Mouse (Mus musculus) MEL (cell line): Measurements from ENCODE around the gene Lrch3. TPM values are rescaled to one million over a fixed set of nuclear protein-coding genes. Genes with fewer than 3 reads are reported as not detected.

Source experiments
- DNase-seq: peaks from one replicate; pipeline ENCODE4 v3.0.0; 2011; ENCODE audit warnings: low read depth, low spot score
- H3K27ac ChIP-seq: 2 replicates; pipeline ENCODE4 v1.5.1; 2012; ENCODE audit warnings: low read depth, mild to moderate bottlenecking, control low read depth, low read length, moderate library complexity; ENCODE audit not compliant: control insufficient read depth
- H3K27me3 ChIP-seq, 2 experiments: fragments of 150-350 bp in 1 of 2; sonication (generic) in 1 of 2; 2 replicates each; pipeline ENCODE4 v1.6.1; 2012; ENCODE audit warnings: low read length in 2 of 2, mild to moderate bottlenecking in 2 of 2, improper control_type of control experiment in 1 of 2, moderate library complexity in 1 of 2; ENCODE audit not compliant: insufficient read depth in 2 of 2, control insufficient read depth in 1 of 2
- H3K36me3 ChIP-seq, 2 experiments: 2 replicates each; pipeline ENCODE4 v1.6.1; 2012 to 2014; ENCODE audit warnings: low read length in 2 of 2, improper control_type of control experiment in 1 of 2, inconsistent platforms in 1 of 2, mild to moderate bottlenecking in 1 of 2; ENCODE audit not compliant: insufficient read depth in 2 of 2, control insufficient read depth in 1 of 2
- H3K4me1 ChIP-seq, 2 experiments: fragments of 150-350 bp in 1 of 2; sonication (generic) in 1 of 2; 2 replicates each; pipeline ENCODE4 v1.6.1; 2012; ENCODE audit warnings: low read length in 2 of 2, improper control_type of control experiment in 1 of 2, mild to moderate bottlenecking in 1 of 2; ENCODE audit not compliant: insufficient read depth in 2 of 2, control insufficient read depth in 1 of 2
- H3K4me3 ChIP-seq, 2 experiments: fragments of 150-350 bp in 1 of 2; sonication (generic) in 1 of 2; 2 replicates each; pipeline ENCODE4 v1.5.1; 2012; ENCODE audit warnings: low read depth in 2 of 2, low read length in 2 of 2, mild to moderate bottlenecking in 2 of 2, moderate library complexity in 2 of 2, control low read depth in 1 of 2, improper control_type of control experiment in 1 of 2; ENCODE audit not compliant: control insufficient read depth in 1 of 2, insufficient read depth in 1 of 2
- H3K79me2 ChIP-seq: 2 replicates; pipeline ENCODE4 v1.6.1; 2012; ENCODE audit warnings: mild to moderate bottlenecking, low read length, moderate library complexity; ENCODE audit not compliant: control insufficient read depth, poor library complexity, insufficient read depth
- H3K9ac ChIP-seq: 2 replicates; pipeline ENCODE4 v1.6.1; 2012; ENCODE audit warnings: low read depth, mild to moderate bottlenecking, control low read depth, low read length, moderate library complexity; ENCODE audit not compliant: control insufficient read depth, poor library complexity, severe bottlenecking
- H3K9me3 ChIP-seq: fragments of 150-350 bp; sonication (generic); replicated peaks from 2 replicates; pipeline ENCODE4 v1.6.1; 2012; ENCODE audit warnings: mild to moderate bottlenecking, low read length, improper control_type of control experiment, moderate library complexity; ENCODE audit not compliant: insufficient read depth
- BHLHE40 ChIP-seq: IDR thresholded peaks from 2 replicates; pipeline ENCODE4 v1.6.1; 2012; ENCODE audit warnings: low read depth, mild to moderate bottlenecking, inconsistent platforms, low read length, improper control_type of control experiment, borderline replicate concordance
- CHD2 ChIP-seq: IDR thresholded peaks from 2 replicates; pipeline ENCODE4 v1.6.1; 2011; ENCODE audit warnings: low read length, improper control_type of control experiment
- EP300 ChIP-seq, 2 experiments: IDR thresholded peaks; 2 replicates each; pipeline ENCODE4 v1.6.1; 2011; ENCODE audit warnings: improper control_type of control experiment in 2 of 2, low read length in 2 of 2, low read depth in 1 of 2, mild to moderate bottlenecking in 1 of 2
- ETS1 ChIP-seq: IDR thresholded peaks from 2 replicates; pipeline ENCODE4 v1.6.1; 2012; ENCODE audit warnings: low read depth, mild to moderate bottlenecking, inconsistent platforms, low read length, improper control_type of control experiment, moderate library complexity
- GATA1 ChIP-seq: IDR thresholded peaks from 2 replicates; pipeline ENCODE4 v1.6.1; 2011; ENCODE audit warnings: low read depth, low read length, improper control_type of control experiment
- HCFC1 ChIP-seq: IDR thresholded peaks from 2 replicates; pipeline ENCODE4 v1.6.1; 2012; ENCODE audit warnings: low read depth, mild to moderate bottlenecking, inconsistent platforms, low read length, improper control_type of control experiment, moderate library complexity
- KAT2A ChIP-seq: conservative IDR thresholded peaks from 2 replicates; pipeline ENCODE4 v1.6.1; 2012; ENCODE audit warnings: low read depth, low read length, improper control_type of control experiment, inconsistent platforms
- MAZ ChIP-seq: IDR thresholded peaks from 2 replicates; pipeline ENCODE4 v1.6.1; 2012; ENCODE audit warnings: low read depth, mild to moderate bottlenecking, inconsistent platforms, low read length, improper control_type of control experiment
- MEF2A ChIP-seq: IDR thresholded peaks from 2 replicates; pipeline ENCODE4 v1.6.1; 2014; ENCODE audit warnings: low read depth, mild to moderate bottlenecking, inconsistent platforms, low read length, improper control_type of control experiment; ENCODE audit not compliant: poor library complexity, insufficient replicate concordance, severe bottlenecking; ENCODE audit errors: extremely low read depth
- MXI1 ChIP-seq: IDR thresholded peaks from 2 replicates; pipeline ENCODE4 v1.6.1; 2011; ENCODE audit warnings: mild to moderate bottlenecking, low read depth, low read length, improper control_type of control experiment
- MYB ChIP-seq: IDR thresholded peaks from 2 replicates; pipeline ENCODE4 v1.6.1; 2011; ENCODE audit warnings: mild to moderate bottlenecking, low read depth, low read length, improper control_type of control experiment
- MYC ChIP-seq: IDR thresholded peaks from 2 replicates; pipeline ENCODE4 v1.6.1; 2011; ENCODE audit warnings: low read depth, mild to moderate bottlenecking, low read length, improper control_type of control experiment, moderate library complexity
- NRF1 ChIP-seq: IDR thresholded peaks from 2 replicates; pipeline ENCODE4 v1.6.1; 2014; ENCODE audit warnings: low read depth, mild to moderate bottlenecking, inconsistent platforms, low read length, improper control_type of control experiment, moderate library complexity; ENCODE audit not compliant: poor library complexity, insufficient read depth, severe bottlenecking
- POLR2AphosphoS2 ChIP-seq: IDR thresholded peaks from 2 replicates; pipeline ENCODE4 v1.6.1; 2011; ENCODE audit warnings: low read length, improper control_type of control experiment
- POLR2AphosphoS5 ChIP-seq: IDR thresholded peaks from 2 replicates; pipeline ENCODE4 v1.6.1; 2012; ENCODE audit warnings: low read depth, borderline replicate concordance, mild to moderate bottlenecking, inconsistent platforms, low read length, moderate library complexity, mixed read lengths
- USF2 ChIP-seq, 2 experiments: IDR thresholded peaks; 2 replicates each; pipeline ENCODE4 v1.6.1; 2011 to 2012; ENCODE audit warnings: improper control_type of control experiment in 2 of 2, low read length in 2 of 2, borderline replicate concordance in 1 of 2, inconsistent platforms in 1 of 2, low read depth in 1 of 2, mild to moderate bottlenecking in 1 of 2; ENCODE audit not compliant: insufficient read depth in 1 of 2
- ZC3H11A ChIP-seq: IDR thresholded peaks from 2 replicates; pipeline ENCODE4 v1.6.1; 2012; ENCODE audit warnings: low read depth, mild to moderate bottlenecking, inconsistent platforms, low read length, improper control_type of control experiment
- ZKSCAN1 ChIP-seq: IDR thresholded peaks from 2 replicates; pipeline ENCODE4 v1.6.1; 2012; ENCODE audit warnings: low read depth, mild to moderate bottlenecking, inconsistent platforms, low read length, improper control_type of control experiment, moderate library complexity
- ZMIZ1 ChIP-seq: IDR thresholded peaks from 2 replicates; pipeline ENCODE4 v1.6.1; 2012; ENCODE audit warnings: low read depth, mild to moderate bottlenecking, inconsistent platforms, low read length, improper control_type of control experiment, moderate library complexity
- polyA plus RNA-seq, 2 experiments: library from polyadenylated mRNA; stranded (reverse) in 1 of 2; unstranded in 1 of 2; fragments of >175 nt in 1 of 2; fragments of >200 nt in 1 of 2; gene quantifications; 2 replicates each; pipeline versions ENCODE4 v1.2.1 to v1.2.4; 2012; ENCODE audit warnings: low replicate concordance in 2 of 2, low read depth in 1 of 2; ENCODE audit not compliant: insufficient read length in 2 of 2, insufficient read depth in 1 of 2, missing spikeins in 1 of 2
- total RNA-seq: library from RNA; depleted of rRNA; stranded (reverse); fragments of 300-350 nt; gene quantifications from 2 replicates; pipeline ENCODE4 v1.2.3, GENCODE M21; 2012

Lrch3 gene
- total and polyA plus RNA-seq, 3 experiments, result 8.6 to 17.0 TPM; not detected in 1

DNA sequence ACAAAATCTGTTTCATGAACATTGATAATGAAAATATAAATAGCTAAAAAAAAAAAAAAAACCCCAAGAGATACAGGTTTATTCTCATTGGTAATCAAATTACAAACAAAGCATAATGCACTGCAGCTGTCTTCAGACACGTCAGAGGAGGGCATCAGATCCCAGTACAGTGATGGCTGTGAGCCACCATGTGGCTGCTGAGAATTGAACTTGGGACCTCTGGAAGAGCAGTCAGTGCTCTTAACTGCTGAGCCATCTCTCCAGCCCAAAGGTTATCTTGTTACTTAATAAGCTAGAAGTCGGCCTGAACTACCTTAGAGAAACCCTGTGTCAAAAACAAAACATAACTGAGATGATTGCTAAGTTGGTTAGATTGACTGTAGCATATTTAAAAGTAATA, 24.0 kb upstream of the Lrch3 start:
- peaks cover 0 to 17% of the 10 kb centered on the region in 2 experiments; a peak in 2 of 4 replicates for H3K36me3 ChIP-seq
- no peak for DNase-seq
- H3K27me3 ChIP-seq, result no peaks in the 10 kb centered on the region

GRCm38 (mm10) chr16:32896126-32896525, 17.8 kb upstream of the Lrch3 start:
- Histone ChIP-seq H3K79me2 (no peaks in the 10 kb centered on the region), H3K9me3 (no peaks in the 10 kb centered on the region), H3K9ac (no peak overlapping the region), H3K4me1 (no peaks in the 10 kb centered on the region), H3K36me3 (peaks cover 2 to 20% of the 10 kb centered on the region in 2 experiments; a peak in 3 of 4 replicates), H3K4me3 (no peak overlapping the region), H3K27ac (no peak overlapping the region), H3K27me3 (no peaks in the 10 kb centered on the region)
- TF ChIP-seq KAT2A, result no peak
- no peak for TF ChIP-seq NRF1
- no peak for TF ChIP-seq MAZ
- no peak for TF ChIP-seq MXI1
- no peak for TF ChIP-seq EP300 (IDR thresholded peaks at IDR 0.05; ENCODE audit: low read depth in 1 of 2, low read length in 2 of 2)
- no peak for TF ChIP-seq MEF2A
- DNase-seq, result no peak

More for the DNA sequence above, 24.0 kb upstream of the Lrch3 start:
- no peak overlapping the region for H3K27ac ChIP-seq
- H3K79me2 ChIP-seq, result no peaks in the 10 kb centered on the region; the same call in 1 of the 2 replicates
- H3K9ac ChIP-seq, result no peak overlapping the region
- H3K9me3 ChIP-seq, result no peaks in the 10 kb centered on the region
- H3K4me3 ChIP-seq, result no peak overlapping the region
- TF ChIP-seq BHLHE40, result no peak
- TF ChIP-seq CHD2, result no peak
- TF ChIP-seq HCFC1, result no peak
- no peak for TF ChIP-seq MXI1
- H3K4me1 ChIP-seq, result no peaks in the 10 kb centered on the region

DNA sequence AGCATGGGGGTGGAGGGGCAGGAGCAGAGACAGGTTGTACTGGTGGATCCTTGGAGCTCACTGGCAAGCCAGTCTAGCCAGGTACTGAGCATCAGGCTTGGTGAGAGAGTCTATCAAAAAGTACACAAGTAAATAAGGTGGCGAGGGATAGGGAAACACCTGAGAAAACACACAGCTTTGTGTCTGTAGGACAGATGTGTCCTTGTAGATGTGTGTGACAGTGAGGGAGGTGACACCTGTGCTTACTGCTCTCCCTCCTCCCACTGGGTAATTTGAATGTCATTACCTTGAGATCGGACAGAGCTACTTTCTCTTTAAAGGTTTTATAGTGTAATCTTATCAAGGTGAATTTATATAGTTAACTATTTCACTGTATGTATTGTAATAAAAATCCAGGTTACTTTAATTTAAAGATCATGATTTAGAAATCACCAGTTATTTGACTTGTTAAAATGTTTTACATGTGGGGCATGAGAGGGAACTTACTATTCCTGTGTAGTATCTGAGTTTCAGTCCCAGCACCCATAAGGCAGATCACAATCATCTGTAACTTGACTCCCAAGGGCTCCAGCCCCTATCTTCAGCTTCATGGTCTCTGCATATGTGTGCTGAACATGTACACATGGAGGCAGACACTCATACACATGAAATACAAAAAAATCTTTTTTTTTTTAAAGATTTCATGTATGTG, 12.4 kb upstream of the Lrch3 start:
- H3K9ac ChIP-seq, result no peak overlapping the region
- no peak overlapping the region for H3K27ac ChIP-seq
- TF ChIP-seq GATA1, result no peak
- TF ChIP-seq ZKSCAN1, result no peak
- TF ChIP-seq POLR2AphosphoS2, result no peak
- TF ChIP-seq MYC, result no peak
- TF ChIP-seq MYB, result no peak
- TF ChIP-seq ZC3H11A, result no peak
- TF ChIP-seq MAZ, result no peak
- no peak for TF ChIP-seq ZMIZ1
- no peak for TF ChIP-seq ETS1
- no peak for TF ChIP-seq POLR2AphosphoS5
- no peak for TF ChIP-seq USF2 (IDR thresholded peaks at IDR 0.05; ENCODE audit: borderline replicate concordance in 1 of 2, insufficient read depth in 1 of 2, low read depth in 1 of 2, low read length in 2 of 2)
- DNase-seq, result no peak
- peaks cover 0 to 17% of the 10 kb centered on the region in 2 experiments; a peak in 2 of 4 replicates for H3K36me3 ChIP-seq
- no peaks in the 10 kb centered on the region for H3K4me1 ChIP-seq
- no peaks in the 10 kb centered on the region for H3K79me2 ChIP-seq
- H3K4me3 ChIP-seq, result no peak overlapping the region
- H3K9me3 ChIP-seq, result no peaks in the 10 kb centered on the region
- no peaks in the 10 kb centered on the region for H3K27me3 ChIP-seq
